Mouse (Mus musculus): ENCODE measurements around the gene Irs3. TPM values are rescaled to one million over a fixed set of nuclear protein-coding genes. Genes with fewer than 3 reads are reported as not detected.

Gene Irs3
- polyA plus RNA-seq, 1 experiment from 2014 or later, result 0.23 TPM

- H3K36me3 ChIP-seq (ENCODE audit: control insufficient read depth, insufficient read depth, low read length), result 0 out of 2 replicates have a peak, but pooled peaks cover 1% of the 10 kb centered on the region
- peak overlapping the region; percentile 50 for H3K9ac ChIP-seq (ENCODE audit: low read depth, low read length)
- WGBS (ENCODE audit: insufficient replicate concordance), result 18% methylated on average over 9 of the region's 9 CpGs
- no peaks in the 10 kb centered on the region for H3K9me3 ChIP-seq (replicated peaks; ENCODE audit: control insufficient read depth, low read length)
- peak overlapping the region; percentile 89 for H3K27ac ChIP-seq (ENCODE audit: low read depth, low read length)
- no peak overlapping the region for H3K4me3 ChIP-seq (ENCODE audit: low read depth, low read length)
- H3K27me3 ChIP-seq (ENCODE audit: control insufficient read depth, insufficient read depth, low read length), result no peaks in the 10 kb centered on the region
- H3K4me2 ChIP-seq, result peak overlapping the region; percentile 37
- peaks cover 26% of the 10 kb centered on the region for H3K4me1 ChIP-seq (ENCODE audit: control insufficient read depth, insufficient read depth, low read length)
- peak; percentile 58; the same call in 1 of the 2 replicates for ATAC-seq (replicated peaks; ENCODE audit: insufficient number of reproducible peaks, low FRiP score, low TSS enrichment)
These were observed 26.1 kb upstream of the Irs3 start for GRCm38 (mm10) chr5:137671443-137672240.

- Histone ChIP-seq H3K9me3 (replicated peaks; ENCODE audit: control insufficient read depth, low read length) (no peaks in the 10 kb centered on the region), H3K27ac (ENCODE audit: low read depth, low read length) (no peak overlapping the region), H3K4me3 (ENCODE audit: low read depth, low read length) (no peak overlapping the region), H3K27me3 (ENCODE audit: control insufficient read depth, insufficient read depth, low read length) (no peaks in the 10 kb centered on the region), H3K4me1 (ENCODE audit: control insufficient read depth, insufficient read depth, low read length) (peaks cover 26% of the 10 kb centered on the region), H3K4me2 (no peak overlapping the region), H3K9ac (ENCODE audit: low read depth, low read length) (no peak overlapping the region), H3K36me3 (ENCODE audit: control insufficient read depth, insufficient read depth, low read length) (peaks cover 4% of the 10 kb centered on the region; the same call in 1 of the 2 replicates)
- ATAC-seq (replicated peaks; ENCODE audit: insufficient number of reproducible peaks, low FRiP score, low TSS enrichment), result no peak
- 97% methylated on average over 1 of the region's 1 CpGs for whole genome bisulfite sequencing (ENCODE audit: insufficient replicate concordance)
These were observed 24.7 kb upstream of the Irs3 start for GRCm38 (mm10) chr5:137670240-137670639.

- H3K27me3 ChIP-seq (ENCODE audit: control insufficient read depth, insufficient read depth, low read length), result no peaks in the 10 kb centered on the region
- no peak for ATAC-seq (replicated peaks; ENCODE audit: insufficient number of reproducible peaks, low FRiP score, low TSS enrichment)
- peaks cover 7% of the 10 kb centered on the region; the same call in 1 of the 2 replicates for H3K36me3 ChIP-seq (ENCODE audit: control insufficient read depth, insufficient read depth, low read length)
- H3K4me3 ChIP-seq (ENCODE audit: low read depth, low read length), result no peak overlapping the region
- H3K4me2 ChIP-seq, result no peak overlapping the region
- H3K27ac ChIP-seq (ENCODE audit: low read depth, low read length), result 0 out of 2 replicates have a peak overlapping the region, but pooled peaks have one; percentile 35
- WGBS (ENCODE audit: insufficient replicate concordance), result 62% methylated on average over 10 of the region's 10 CpGs
- 0 out of 2 replicates have a peak overlapping the region, but pooled peaks have one; percentile 10 for H3K9ac ChIP-seq (ENCODE audit: low read depth, low read length)
- peaks cover 26% of the 10 kb centered on the region for H3K4me1 ChIP-seq (ENCODE audit: control insufficient read depth, insufficient read depth, low read length)
- no peaks in the 10 kb centered on the region for H3K9me3 ChIP-seq (replicated peaks; ENCODE audit: control insufficient read depth, low read length)
These were observed 23.5 kb upstream of the Irs3 start for GRCm38 (mm10) chr5:137668971-137669370.

GRCm38 (mm10) chr5:137663057-137663456 is 17.5 kb upstream of the Irs3 start:
- Histone ChIP-seq H3K27me3 (ENCODE audit: control insufficient read depth, insufficient read depth, low read length) (no peaks in the 10 kb centered on the region), H3K9me3 (replicated peaks; ENCODE audit: control insufficient read depth, low read length) (no peaks in the 10 kb centered on the region), H3K4me3 (ENCODE audit: low read depth, low read length) (no peak overlapping the region), H3K36me3 (ENCODE audit: control insufficient read depth, insufficient read depth, low read length) (peaks cover 21% of the 10 kb centered on the region), H3K27ac (ENCODE audit: low read depth, low read length) (0 out of 2 replicates have a peak overlapping the region, but pooled peaks have one; percentile 29), H3K4me1 (ENCODE audit: control insufficient read depth, insufficient read depth, low read length) (no peaks in the 10 kb centered on the region), H3K4me2 (no peak overlapping the region), H3K9ac (ENCODE audit: low read depth, low read length) (no peak overlapping the region)
- no peak for ATAC-seq (replicated peaks; ENCODE audit: insufficient number of reproducible peaks, low FRiP score, low TSS enrichment)
- WGBS (ENCODE audit: insufficient replicate concordance), result 62% methylated on average over 9 of the region's 9 CpGs

- Histone ChIP-seq H3K4me3 (ENCODE audit: low read depth, low read length) (no peak overlapping the region), H3K27ac (ENCODE audit: low read depth, low read length) (no peak overlapping the region), H3K9ac (ENCODE audit: low read depth, low read length) (no peak overlapping the region), H3K9me3 (replicated peaks; ENCODE audit: control insufficient read depth, low read length) (no peaks in the 10 kb centered on the region), H3K27me3 (ENCODE audit: control insufficient read depth, insufficient read depth, low read length) (no peaks in the 10 kb centered on the region), H3K36me3 (ENCODE audit: control insufficient read depth, insufficient read depth, low read length) (peaks cover 24% of the 10 kb centered on the region), H3K4me1 (ENCODE audit: control insufficient read depth, insufficient read depth, low read length) (no peaks in the 10 kb centered on the region), H3K4me2 (no peak overlapping the region)
- ATAC-seq (replicated peaks; ENCODE audit: insufficient number of reproducible peaks, low FRiP score, low TSS enrichment), result no peak
- WGBS (ENCODE audit: insufficient replicate concordance), result 81% methylated on average over 6 of the region's 6 CpGs
These were observed 14.7 kb upstream of the Irs3 start for GRCm38 (mm10) chr5:137660064-137660688.

- Histone ChIP-seq H3K4me3 (ENCODE audit: low read depth, low read length) (no peak overlapping the region), H3K9ac (ENCODE audit: low read depth, low read length) (no peak overlapping the region), H3K36me3 (ENCODE audit: control insufficient read depth, insufficient read depth, low read length) (peaks cover 18% of the 10 kb centered on the region), H3K9me3 (replicated peaks; ENCODE audit: control insufficient read depth, low read length) (no peaks in the 10 kb centered on the region), H3K27ac (ENCODE audit: low read depth, low read length) (no peak overlapping the region), H3K4me1 (ENCODE audit: control insufficient read depth, insufficient read depth, low read length) (no peaks in the 10 kb centered on the region), H3K4me2 (no peak overlapping the region), H3K27me3 (ENCODE audit: control insufficient read depth, insufficient read depth, low read length) (no peaks in the 10 kb centered on the region)
- ATAC-seq (replicated peaks; ENCODE audit: insufficient number of reproducible peaks, low FRiP score, low TSS enrichment), result no peak
- 33% methylated on average over 6 of the region's 6 CpGs for WGBS (ENCODE audit: insufficient replicate concordance)
These were observed 11.5 kb upstream of the Irs3 start for GRCm38 (mm10) chr5:137656977-137657376.

GRCm38 (mm10) chr5:137654746-137655145 is 9.2 kb upstream of the Irs3 start:
- H3K4me1 ChIP-seq (ENCODE audit: control insufficient read depth, insufficient read depth, low read length), result peaks cover 8% of the 10 kb centered on the region
- 70% methylated on average over 6 of the region's 7 CpGs for WGBS (ENCODE audit: insufficient replicate concordance)
- no peak overlapping the region for H3K9ac ChIP-seq (ENCODE audit: low read depth, low read length)
- no peak overlapping the region for H3K27ac ChIP-seq (ENCODE audit: low read depth, low read length)
- H3K4me2 ChIP-seq, result no peak overlapping the region
- ATAC-seq (replicated peaks; ENCODE audit: insufficient number of reproducible peaks, low FRiP score, low TSS enrichment), result no peak
- no peak overlapping the region for H3K4me3 ChIP-seq (ENCODE audit: low read depth, low read length)
- H3K27me3 ChIP-seq (ENCODE audit: control insufficient read depth, insufficient read depth, low read length), result no peaks in the 10 kb centered on the region
- no peaks in the 10 kb centered on the region for H3K9me3 ChIP-seq (replicated peaks; ENCODE audit: control insufficient read depth, low read length)
- H3K36me3 ChIP-seq (ENCODE audit: control insufficient read depth, insufficient read depth, low read length), result peaks cover 15% of the 10 kb centered on the region

GRCm38 (mm10) chr5:137653366-137653765 is 7.9 kb upstream of the Irs3 start:
- peaks cover 14% of the 10 kb centered on the region for H3K36me3 ChIP-seq (ENCODE audit: control insufficient read depth, insufficient read depth, low read length)
- H3K27ac ChIP-seq (ENCODE audit: low read depth, low read length), result no peak overlapping the region
- ATAC-seq (replicated peaks; ENCODE audit: insufficient number of reproducible peaks, low FRiP score, low TSS enrichment), result no peak
- no peak overlapping the region for H3K4me3 ChIP-seq (ENCODE audit: low read depth, low read length)
- WGBS (ENCODE audit: insufficient replicate concordance), result 91% methylated on average over 10 of the region's 10 CpGs
- H3K27me3 ChIP-seq (ENCODE audit: control insufficient read depth, insufficient read depth, low read length), result no peaks in the 10 kb centered on the region
- H3K9ac ChIP-seq (ENCODE audit: low read depth, low read length), result no peak overlapping the region
- peaks cover 17% of the 10 kb centered on the region for H3K4me1 ChIP-seq (ENCODE audit: control insufficient read depth, insufficient read depth, low read length)
- no peaks in the 10 kb centered on the region for H3K9me3 ChIP-seq (replicated peaks; ENCODE audit: control insufficient read depth, low read length)
- H3K4me2 ChIP-seq, result no peak overlapping the region

Data from heart, embryonic 11.5 days (tissue).